Mouse (Mus musculus) liver, adult (tissue): ENCODE results near the gene Nt5c2.

ENCODE experiments used
- GATA4 ChIP-seq: IDR thresholded peaks from 2 replicates; pipeline ENCODE4 v1.6.1; 2014; ENCODE audit warnings: mild to moderate bottlenecking, low read length; ENCODE audit not compliant: insufficient replicate concordance

The Nt5c2 gene

GRCm38 (mm10) chr19:46962841-46963240 is 52.1 kb downstream of the Nt5c2 start:
- no peak for TF ChIP-seq GATA4

GRCm38 (mm10) chr19:46962171-46962772 is 52.7 kb downstream of the Nt5c2 start:
- no peak for TF ChIP-seq GATA4

- no peak for TF ChIP-seq GATA4
Observed at GRCm38 (mm10) chr19:46961652-46962051, 53.3 kb downstream of the Nt5c2 start.

GRCm38 (mm10) chr19:46961047-46961651 is 53.8 kb downstream of the Nt5c2 start:
- no peak for TF ChIP-seq GATA4

GRCm38 (mm10) chr19:46960101-46961046 is 54.6 kb downstream of the Nt5c2 start:
- no peak for TF ChIP-seq GATA4

GRCm38 (mm10) chr19:46959536-46959935 is 55.4 kb downstream of the Nt5c2 start:
- no peak for TF ChIP-seq GATA4

- no peak for TF ChIP-seq GATA4
Observed at GRCm38 (mm10) chr19:46958566-46958965, 56.4 kb downstream of the Nt5c2 start.

- no peak for TF ChIP-seq GATA4
Observed at GRCm38 (mm10) chr19:46957971-46958370, 57.0 kb downstream of the Nt5c2 start.

- TF ChIP-seq GATA4 = no peak
Observed at GRCm38 (mm10) chr19:46957001-46957400, 58.0 kb downstream of the Nt5c2 start.

- TF ChIP-seq GATA4 = no peak
Observed at GRCm38 (mm10) chr19:46956410-46956809, 58.5 kb downstream of the Nt5c2 start.

- TF ChIP-seq GATA4 = no peak
Observed at GRCm38 (mm10) chr19:46955630-46956029, 59.3 kb downstream of the Nt5c2 start.

- TF ChIP-seq GATA4 = no peak
Observed at GRCm38 (mm10) chr19:46953536-46953935, 61.4 kb downstream of the Nt5c2 start.

- TF ChIP-seq GATA4 = no peak
Observed at GRCm38 (mm10) chr19:46952986-46953385, 62.0 kb downstream of the Nt5c2 start.

- no peak for TF ChIP-seq GATA4
Observed at GRCm38 (mm10) chr19:46944341-46944740, 70.6 kb downstream of the Nt5c2 start.

- TF ChIP-seq GATA4 = no peak
Observed at GRCm38 (mm10) chr19:46937173-46937572, 77.8 kb downstream of the Nt5c2 start.

- no peak for TF ChIP-seq GATA4
Observed at GRCm38 (mm10) chr19:46934025-46934424, 80.9 kb downstream of the Nt5c2 start.
